Mouse (Mus musculus) heart, postnatal 10 days (tissue): ENCODE measurements around the gene Igf2bp3. TPM values are rescaled to one million over a fixed set of nuclear protein-coding genes. Genes with fewer than 3 reads are reported as not detected.
"Not testable (repeated sequence)": the region's sequence is repeated elsewhere in the genome, so short reads cannot be mapped to it uniquely, and the experiment has no call there.

Experiments
- DNase-seq, 2 experiments: peaks; one replicate each; pipeline ENCODE4 v3.0.0; 2021
- intact Hi-C: fragments of 180-260 bp; cut with DNase I; formaldehyde crosslinking; loops from one replicate; pipeline ENCODE4 v1.15.1; 2025
- total RNA-seq, 2 experiments: library from RNA; stranded (reverse); gene quantifications; 2 replicates each; pipeline ENCODE4 v1.2.3; 2021

Gene Igf2bp3
- total RNA-seq, result 1 to 10 TPM; 4.3 to 4.5 TPM

DNA sequence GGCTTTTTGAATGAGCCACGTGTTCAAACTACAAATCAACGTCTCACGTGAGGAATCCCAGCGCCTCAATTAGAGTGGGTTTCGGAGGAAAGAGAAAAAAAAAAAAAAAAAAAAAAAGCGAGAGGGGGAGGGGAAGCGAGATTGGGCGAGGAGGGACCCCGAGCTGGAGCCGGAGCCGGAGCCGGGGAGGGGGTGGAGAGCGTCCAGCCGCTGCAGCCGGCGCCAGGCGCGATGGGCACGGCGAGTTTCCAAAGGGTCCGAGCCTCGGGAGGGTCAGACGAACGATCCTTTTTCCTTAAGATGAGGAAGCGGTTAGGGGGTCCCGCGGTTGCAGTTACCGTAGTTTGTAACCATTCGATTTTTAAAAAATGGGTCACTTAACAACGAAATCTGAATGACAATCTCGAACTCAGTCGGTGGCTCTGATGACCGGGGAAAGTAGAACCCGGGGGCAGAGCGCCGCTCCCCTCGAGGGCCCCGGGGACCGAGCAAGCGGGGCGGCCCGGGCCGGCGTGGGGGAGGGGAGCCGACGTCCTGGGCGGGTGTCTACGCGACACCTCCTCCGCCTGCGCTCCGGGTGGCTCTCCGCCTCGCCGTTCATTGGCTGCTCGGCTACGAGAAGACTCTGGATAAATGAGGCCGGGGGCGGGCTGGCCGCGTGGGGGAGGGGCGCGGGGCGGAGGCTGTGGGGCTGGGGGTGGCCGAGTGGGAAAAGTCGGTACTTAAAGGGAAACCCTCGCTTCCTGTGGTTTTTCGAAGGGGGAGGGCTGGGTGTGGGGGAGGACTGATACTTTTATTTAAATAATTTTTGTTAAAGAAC lies at the start of gene Igf2bp3:
TSS of gene Igf2bp3 (minus strand) at position 30 of the 820 bp plus-strand sequence.
- intact Hi-C loops, result no loop called here
- DNase-seq, result peak; percentile 81 to 86

DNA sequence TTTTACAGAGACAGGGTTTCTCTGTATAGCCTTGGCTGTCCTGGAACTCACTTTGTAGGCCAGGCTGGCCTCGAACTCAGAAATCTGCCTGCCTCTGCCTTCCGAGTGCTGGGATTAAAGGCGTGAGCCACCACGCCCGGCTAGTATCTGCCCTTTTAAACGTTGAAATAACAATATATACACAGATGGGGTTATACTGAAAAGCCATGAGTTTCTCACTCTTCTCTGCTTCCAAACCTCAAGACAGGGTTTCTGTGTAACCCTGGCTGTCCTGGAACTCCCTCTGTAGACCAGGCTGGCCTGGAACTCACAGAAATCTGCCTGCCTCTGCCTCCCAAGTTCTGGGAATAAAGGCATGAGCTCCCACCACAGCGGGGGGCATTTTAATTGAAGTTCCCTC lies 49.7 kb upstream of the Igf2bp3 start:
- intact Hi-C loops, DNase-seq: not testable (repeated sequence)

DNA sequence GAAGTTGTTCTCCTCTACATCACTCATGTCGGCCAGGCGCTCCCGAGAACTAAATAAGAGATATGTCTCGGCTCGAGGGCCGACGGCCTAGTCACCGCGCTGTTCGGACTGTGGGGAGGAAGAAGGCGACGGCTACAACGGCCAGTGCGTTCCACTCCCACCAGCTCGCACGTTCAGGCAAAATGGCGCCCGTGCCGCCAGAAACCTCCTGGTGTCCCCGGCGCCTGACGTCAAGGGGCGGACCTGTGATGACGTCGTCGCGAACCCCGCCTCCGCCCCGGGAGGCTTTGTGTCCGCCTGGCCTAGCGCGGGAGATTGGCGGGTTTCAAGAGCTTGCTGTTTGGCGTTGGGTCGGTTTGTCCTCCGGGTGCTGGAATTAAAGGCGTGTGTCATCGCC lies 49.1 kb upstream of the Igf2bp3 start, which contains the start of gene Tra2a:
TSS of gene Tra2a (minus strand) at position 187 of the 397 bp plus-strand sequence.
- intact Hi-C loops, result no loop called here
- DNase-seq, result peak; percentile 98 to 99

DNA sequence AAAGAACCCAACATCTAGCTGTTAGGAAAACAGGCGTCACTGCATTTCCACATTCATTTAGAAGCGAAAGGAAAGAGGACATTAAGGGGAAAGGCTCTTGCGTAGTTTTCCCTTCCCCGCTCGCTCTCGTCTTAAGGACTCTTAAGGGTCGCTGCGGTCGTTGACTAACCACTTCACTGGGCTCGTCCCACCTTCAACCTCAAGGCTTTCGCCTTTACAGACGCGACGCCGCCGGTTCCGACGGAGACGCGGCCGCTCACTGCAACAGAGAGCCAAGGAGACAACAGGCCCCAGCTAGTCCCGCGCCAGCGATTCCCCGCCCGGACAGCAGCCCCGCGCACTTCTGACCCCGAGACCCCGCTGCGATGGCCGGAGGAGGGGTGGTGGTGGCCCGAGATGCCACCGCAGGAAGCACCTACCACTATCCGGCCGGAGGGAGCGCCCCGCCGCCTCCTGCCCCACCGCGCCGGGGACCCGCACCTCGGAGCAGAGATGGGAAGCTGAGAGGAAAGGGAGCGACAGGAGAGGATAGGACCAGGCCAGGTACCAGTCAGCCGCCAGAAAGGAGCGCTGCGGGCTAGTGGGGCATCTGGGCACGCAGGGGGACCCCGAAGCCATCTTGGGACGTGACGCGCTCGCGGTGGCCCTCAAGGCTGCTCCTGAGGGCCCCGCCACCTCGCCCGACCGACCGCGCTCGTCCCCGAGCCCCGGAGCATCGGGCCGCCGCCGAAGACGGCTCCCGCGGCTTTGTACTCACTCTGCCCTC lies 48.5 kb upstream of the Igf2bp3 start:
- intact Hi-C loops, result no loop called here
- DNase-seq, result peak; percentile 70 to 71

DNA sequence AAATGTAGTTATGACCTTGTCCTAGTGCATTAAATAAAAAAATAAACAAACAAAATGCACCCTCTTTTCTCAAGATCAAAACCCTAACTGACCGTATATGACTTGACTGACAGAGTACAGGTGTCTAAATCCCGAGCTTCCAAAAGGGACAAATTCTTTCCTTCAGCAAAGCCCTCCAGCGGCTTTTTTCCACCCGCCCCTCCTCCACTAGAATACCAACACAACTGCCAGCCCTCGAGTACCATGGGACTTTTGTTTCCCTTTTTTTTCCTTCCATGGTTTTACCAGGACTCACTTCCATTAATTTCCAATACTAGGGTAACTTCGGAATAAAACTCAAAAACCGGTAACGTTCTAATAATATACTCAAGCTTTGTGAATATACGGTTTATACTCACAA lies 47.7 kb upstream of the Igf2bp3 start:
- DNase-seq, result peak; percentile 29 to 35
- intact Hi-C loops, result no loop called here

DNA sequence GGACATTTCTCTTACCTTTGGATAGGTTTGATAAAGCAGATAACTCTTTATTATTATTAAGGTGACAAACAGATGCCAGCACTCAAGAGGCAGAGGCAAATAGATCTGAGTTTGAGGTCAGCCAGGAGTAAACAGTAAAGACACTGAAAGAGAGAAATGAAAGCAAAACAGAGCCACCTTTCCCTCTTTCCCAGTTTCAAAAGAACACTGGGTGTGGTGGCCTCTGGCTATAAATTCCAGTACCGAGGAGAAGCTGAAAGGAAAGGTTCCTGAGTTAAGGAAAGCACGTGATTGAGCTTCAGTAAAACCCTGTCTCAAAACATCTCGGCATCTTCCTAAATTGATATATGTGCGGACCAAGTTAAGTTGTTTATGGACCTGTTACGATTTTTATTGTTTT lies 45.0 kb upstream of the Igf2bp3 start:
- intact Hi-C loops, result no loop called here
- no peak for DNase-seq

DNA sequence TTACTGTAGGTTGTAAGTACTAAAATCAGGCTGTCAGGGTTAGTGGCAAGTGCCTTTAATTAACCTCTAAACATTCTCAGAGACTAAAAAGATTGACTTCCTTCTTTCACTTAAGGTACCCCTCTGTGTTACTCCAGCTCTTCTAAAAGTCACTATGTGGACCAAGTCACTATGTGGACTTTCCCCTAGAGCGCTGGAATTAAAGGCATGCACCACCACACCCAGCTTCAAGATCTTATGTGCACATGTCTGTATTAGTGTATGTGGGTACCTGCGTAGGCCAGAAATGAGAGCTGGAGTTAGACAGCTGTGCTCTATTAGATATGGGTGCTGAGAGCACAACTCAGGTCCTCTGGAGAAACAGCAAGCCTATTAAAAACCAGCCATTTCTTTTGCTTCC lies 43.1 kb upstream of the Igf2bp3 start:
- no peak for DNase-seq
- intact Hi-C loops, result no loop called here

DNA sequence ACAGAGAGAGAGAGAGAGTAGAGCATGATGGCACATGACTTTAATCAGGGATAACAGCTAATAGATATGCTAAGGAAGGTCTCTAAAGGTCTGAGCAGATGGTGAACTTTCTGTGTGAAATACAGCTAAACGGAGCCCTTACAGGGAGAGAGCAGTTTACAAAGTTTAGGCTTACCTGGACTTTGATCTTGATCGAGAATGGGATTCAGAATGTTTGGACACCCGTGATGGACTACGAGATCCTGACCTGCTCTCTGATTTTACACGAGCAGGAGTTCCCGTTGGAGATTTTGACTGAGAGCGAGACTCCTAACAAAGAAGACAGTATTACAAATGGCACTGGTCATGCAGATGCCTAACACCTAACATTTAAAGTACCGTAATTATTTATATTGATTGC lies 37.5 kb upstream of the Igf2bp3 start:
- no peak for DNase-seq
- intact Hi-C loops, result no loop called here

DNA sequence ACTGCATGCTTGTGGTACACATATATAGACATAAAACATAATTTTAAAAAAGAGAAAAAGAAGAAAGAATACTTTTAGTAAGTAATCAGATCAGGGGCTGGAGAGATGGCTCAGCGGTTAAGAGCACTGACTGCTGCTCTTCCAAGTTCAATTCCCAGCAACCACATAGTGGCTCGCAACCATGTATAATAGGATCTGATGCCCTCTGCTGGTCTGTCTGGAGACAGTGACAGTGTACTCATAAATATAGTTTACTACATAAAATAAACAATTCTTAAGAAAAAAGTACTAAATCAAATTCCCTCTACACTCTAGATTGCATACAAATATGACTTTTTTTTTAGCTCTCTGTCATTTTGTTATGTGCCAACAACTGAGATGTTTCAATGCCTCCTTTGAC lies 36.4 kb upstream of the Igf2bp3 start:
- intact Hi-C loops, result no loop called here
- DNase-seq, result no peak

DNA sequence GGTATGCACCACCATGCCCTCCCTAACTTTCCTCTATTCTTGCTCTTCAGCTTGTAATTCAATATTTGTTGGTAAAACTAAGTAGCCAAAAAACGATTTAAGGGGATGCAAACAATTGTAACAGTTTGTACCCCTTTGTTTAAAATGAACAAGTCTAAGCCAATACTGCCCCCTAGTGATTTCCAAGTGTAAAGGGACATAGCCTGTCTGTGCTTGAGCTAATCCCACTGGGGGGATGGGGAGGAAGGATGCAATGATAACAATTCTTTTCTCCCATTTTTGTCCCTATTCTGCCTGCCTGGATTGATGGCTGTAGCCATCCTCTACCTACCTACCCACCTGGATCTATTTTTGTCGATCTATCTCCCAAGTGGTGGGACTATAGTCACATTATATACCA lies 32.5 kb upstream of the Igf2bp3 start:
- DNase-seq, result peak; percentile 24 to 42
- intact Hi-C loops, result no loop called here

DNA sequence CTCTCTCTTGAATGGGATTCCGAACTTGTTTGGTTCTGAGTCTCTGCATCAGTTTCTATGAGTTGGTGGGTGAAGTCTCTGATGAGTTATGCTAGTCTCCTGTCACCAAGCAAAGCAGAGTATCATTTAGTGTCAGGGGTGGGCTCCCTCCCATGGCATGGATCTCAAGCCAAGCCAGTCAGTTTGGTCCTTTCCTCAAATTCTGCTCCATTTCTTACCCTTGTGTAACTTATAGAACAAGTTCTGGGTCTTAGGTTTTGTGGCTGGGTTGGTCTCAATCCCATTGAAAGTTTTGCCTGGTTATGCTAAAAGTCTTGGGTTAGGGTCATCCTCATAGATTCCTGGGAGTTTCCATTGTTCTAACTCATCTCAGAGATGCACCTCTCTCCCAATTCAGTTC lies 27.6 kb upstream of the Igf2bp3 start:
- intact Hi-C loops, result no loop called here
- DNase-seq, result no peak

DNA sequence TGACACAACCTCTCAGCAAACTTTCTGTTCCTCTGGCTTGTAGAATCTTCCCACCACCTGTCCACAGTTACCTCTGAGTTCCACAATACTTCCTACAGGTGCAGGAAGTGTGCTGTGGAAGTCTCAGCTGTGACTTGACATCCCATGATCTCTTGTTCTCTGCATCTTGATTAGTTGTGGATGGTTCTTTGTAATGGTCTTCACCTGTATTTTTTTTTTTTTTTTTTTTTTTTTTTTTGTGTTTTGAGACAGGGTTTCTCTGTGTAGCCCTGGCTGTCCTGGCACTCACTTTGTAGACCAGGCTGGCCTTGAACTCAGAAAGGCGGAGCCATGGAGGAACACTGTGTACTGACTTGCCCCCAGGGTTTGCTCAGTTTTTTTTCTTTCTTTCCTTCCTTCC lies 26.8 kb upstream of the Igf2bp3 start:
- DNase-seq, result no peak
- intact Hi-C loops, result no loop called here

DNA sequence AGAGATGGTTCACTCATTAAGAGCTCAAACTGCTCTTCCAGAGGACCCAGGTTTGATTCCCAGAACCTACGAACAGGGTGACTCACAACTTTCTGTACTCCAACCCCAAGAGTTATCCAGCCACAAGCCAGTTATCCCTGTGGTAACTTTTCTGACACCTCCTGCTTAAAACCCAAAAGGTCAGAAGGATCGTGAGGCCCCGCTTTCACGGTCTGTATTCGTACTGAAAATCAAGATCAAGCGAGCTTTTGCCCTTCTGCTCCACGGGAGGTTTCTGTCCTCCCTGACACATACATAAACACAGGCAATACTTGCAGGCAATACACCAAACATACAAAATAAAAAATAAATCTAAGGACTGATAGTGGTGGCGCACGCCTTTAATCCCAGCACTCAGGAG lies 21.6 kb upstream of the Igf2bp3 start:
- intact Hi-C loops, result no loop called here
- peak; percentile 100 for DNase-seq

DNA sequence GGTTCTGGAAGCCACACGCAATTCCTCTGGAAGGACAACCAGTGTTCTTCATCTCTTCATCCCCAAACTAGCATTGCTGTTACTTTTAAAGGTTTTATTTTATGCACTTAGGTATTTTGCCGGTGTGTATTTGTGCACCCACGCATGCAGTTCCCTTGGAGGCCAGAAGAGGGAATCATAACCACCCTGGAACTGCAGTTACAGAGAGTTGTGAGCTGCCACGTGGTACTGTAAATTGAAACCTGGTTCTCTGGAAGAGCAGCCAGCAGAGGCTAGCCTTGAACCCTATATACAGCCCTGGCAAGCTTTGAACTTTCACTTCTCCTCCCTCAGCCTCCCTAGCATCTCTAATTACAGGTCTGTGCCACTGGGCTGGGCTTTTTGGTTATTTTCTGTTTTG lies 18.6 kb upstream of the Igf2bp3 start:
- no peak for DNase-seq
- intact Hi-C loops, result no loop called here

DNA sequence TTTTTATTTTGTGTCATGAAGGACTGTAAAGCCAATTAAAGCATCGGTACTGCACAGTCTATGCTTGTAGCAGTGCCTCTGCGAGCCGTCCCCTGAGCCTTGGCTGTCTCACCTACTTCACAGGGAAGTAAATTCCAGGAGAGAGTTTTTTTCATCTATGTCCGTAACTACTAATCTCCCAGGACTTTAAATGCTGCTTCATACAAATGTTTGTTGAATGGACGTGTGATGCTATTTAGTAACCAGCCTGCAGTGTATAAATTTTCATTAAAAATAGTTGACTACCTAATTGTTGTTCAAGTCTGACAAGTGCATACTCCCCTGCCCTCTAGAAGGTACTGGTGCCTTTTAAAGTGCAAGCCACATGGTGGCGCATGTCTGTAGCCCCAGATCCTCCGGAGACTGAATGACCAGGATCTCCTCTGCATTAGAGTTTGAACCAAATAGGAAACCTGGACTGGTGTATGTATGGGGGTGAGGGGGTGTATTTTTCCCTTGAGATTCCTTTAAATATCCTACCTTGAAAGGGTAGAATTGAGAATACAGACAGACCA lies 13.4 kb upstream of the Igf2bp3 start:
- DNase-seq, result peak in 1 of 2 experiments; percentile 65
- intact Hi-C loops, result loop anchor here (1.0 kb wide), 1 partner anchor 170 kb away; no protein-coding TSS in a partner anchor

DNA sequence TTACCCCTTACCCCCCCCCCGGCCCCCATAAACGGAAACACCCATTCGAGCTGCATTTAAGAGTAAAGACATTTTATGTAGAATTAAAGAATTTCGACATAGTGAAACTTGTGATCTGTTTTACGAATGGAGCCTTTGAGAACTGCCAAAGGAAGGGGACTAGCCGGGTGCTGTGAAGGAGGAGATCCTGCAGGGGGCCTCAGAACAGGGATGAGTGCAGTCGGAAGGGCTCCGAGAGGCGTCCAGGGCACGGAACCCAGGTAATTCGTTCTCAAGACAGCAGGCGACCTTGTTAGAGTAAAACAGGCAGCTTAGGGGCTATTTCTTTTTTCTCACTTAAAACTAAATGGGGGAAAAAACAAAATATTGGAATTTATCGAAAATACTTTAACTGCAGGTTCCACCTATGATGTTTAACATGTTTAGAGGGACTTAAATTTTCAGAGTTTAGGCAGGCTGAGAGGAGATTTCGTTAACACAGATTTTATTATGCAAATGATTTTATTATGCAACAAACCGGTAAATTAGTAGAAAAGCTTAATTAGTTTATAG lies 12.5 kb upstream of the Igf2bp3 start:
- peak; percentile 52 to 58 for DNase-seq
- intact Hi-C loops, result loop anchor here (1.0 kb wide), 1 partner anchor 8 kb away; no protein-coding TSS in a partner anchor

DNA sequence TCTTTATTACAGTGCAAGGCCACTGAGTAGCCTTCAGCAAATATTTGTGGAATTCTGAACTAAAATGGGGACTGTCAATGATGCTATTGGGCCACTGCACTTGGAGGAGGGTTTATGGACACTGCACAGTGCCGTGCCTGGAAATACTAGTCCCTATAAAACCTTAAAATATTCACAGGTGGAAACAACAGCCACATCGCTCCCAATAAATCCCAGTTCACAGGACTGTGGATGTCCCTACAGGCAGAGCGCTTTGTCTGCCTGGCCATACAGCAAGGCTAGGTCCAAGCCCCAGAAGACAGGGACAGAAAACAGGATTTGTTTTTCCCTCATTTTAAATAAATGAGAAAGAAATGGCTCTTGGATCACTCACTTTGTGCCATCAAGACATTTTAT lies 11.0 kb upstream of the Igf2bp3 start:
- intact Hi-C loops, result no loop called here
- DNase-seq, result no peak

DNA sequence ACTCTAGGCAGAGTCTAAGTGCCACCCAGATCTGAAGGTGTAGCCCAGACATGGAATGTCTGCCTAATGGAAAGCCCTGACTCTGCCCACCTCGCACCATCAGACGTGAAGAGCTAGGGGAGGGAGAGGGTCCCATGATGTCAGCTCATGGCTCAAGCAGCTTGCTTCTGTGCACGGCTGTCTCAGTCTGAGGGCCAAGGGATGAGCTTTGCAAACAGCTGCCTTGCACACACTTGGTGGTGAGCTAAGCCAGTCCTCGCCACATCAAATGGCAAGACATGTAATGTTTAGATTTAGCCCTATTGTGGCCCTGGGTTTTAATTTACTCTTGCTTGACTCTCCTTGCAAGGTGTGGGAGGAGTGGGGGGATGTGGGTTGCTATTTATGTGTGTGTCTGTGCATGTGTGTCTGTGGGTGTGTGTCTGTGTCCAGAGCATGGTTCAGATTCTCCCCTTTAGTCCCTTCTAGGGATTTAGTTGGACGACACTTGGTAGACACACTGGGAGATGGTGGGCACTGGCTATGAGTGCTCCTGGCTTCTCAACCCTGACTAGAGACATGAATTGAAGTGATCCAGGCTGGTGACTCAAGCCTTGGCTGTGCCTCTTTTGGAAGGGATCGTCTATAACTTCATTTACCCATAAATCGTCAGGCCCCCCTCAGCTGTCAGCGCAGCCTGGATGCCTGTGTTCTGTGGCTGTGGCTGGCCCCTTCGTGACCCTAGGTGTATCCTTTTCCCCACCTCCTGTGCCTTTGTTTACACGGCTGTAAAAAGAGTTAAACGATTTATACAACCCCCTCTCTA lies 10.4 kb upstream of the Igf2bp3 start:
- no peak for DNase-seq
- intact Hi-C loops, result no loop called here

DNA sequence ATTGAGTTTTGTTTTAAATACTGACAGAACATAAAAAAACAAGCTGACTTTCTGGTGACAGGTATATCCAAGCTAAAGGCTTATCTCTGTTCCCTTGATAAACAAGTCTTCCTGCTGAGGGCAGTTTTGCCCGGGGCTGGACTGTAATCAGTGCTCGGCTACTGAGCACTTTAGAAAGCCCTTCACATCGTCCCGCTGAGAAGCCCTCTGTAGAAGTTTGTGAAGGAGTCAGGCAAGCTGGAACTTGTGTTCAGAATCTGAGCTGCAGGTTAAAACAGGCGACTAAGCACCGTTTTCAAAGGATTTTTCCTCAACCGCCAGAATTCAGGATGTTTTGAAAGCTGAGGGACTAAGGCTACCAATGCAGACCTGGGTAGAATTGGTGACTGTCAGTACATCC lies 7.1 kb upstream of the Igf2bp3 start:
- intact Hi-C loops, result no loop called here
- no peak for DNase-seq

DNA sequence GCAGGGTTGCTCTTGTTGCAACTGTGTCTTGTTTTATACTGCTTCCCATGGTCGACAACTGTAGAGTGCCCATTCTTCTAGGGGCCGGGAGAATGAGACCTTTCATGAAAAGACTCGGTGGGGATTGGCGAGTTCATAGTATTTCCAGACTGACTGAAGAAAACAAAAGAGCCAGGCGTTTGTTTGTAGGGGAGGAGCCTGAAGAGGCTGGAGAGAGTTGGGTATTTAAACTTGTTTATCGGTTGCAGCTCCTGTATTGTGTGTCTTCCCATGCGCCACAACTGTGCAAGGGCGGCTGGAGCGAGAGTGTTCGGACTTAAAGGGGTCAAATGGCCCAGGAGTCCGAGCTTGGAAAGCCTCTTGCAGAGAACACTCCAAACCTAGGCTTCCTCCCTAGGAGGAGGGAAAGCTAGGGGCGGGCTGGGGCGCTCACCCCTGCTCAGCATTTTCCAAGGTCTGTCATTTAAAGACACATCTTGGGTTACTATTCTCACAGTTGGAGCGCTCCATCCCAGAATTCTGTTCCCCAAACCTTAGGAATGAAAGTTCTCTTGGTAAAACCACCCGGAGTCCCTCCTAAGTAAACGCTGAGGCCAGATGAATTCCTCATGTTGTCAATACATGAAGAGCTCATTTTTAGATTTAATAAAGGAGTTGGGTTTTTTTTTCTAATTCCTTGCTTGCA lies 5.3 kb upstream of the Igf2bp3 start:
- intact Hi-C loops, result loop anchor here (1.0 to 2.0 kb wide), 3 partner anchors 7 to 1961 kb away; partner anchors contain the start of gene Ccdc126
- no peak for DNase-seq
